Mouse (Mus musculus) bone marrow macrophage, adult 2 months (primary cell): ENCODE results near the gene Fam71f1. TPM values are rescaled to one million over a fixed set of nuclear protein-coding genes. Genes with fewer than 3 reads are reported as not detected.
"Not testable (repeated sequence)": the region's sequence is repeated elsewhere in the genome, so short reads cannot be mapped to it uniquely, and the experiment has no call there.

ENCODE experiments used
- H3K27ac ChIP-seq: 2 replicates; pipeline ENCODE4 v1.5.1; 2012; ENCODE audit warnings: low read depth, low read length; ENCODE audit not compliant: insufficient read depth
- H3K4me1 ChIP-seq: 2 replicates; pipeline ENCODE4 v1.6.1; 2012; ENCODE audit warnings: low read length; ENCODE audit not compliant: control insufficient read depth, insufficient read depth
- H3K4me3 ChIP-seq: 2 replicates; pipeline ENCODE4 v1.5.1; 2012; ENCODE audit warnings: mild to moderate bottlenecking, low read length, moderate library complexity; ENCODE audit not compliant: insufficient read depth
- CTCF ChIP-seq: IDR thresholded peaks from 2 replicates; pipeline ENCODE4 v1.5.1; 2012; ENCODE audit warnings: low read depth, mild to moderate bottlenecking, low read length, moderate library complexity
- POLR2A ChIP-seq: IDR thresholded peaks from 2 replicates; pipeline ENCODE4 v1.6.1; 2012; ENCODE audit warnings: mild to moderate bottlenecking, low read depth, low read length, borderline replicate concordance
- polyA plus RNA-seq: library from polyadenylated mRNA; stranded (reverse); fragments of >200 nt; gene quantifications from 2 replicates; pipeline ENCODE4 v1.2.4, GENCODE M21; 2012; ENCODE audit not compliant: missing spikeins, insufficient read depth, insufficient read length

Fam71f1 gene
- polyA plus RNA-seq, 1 experiment: not detected

GRCm38 (mm10) chr6:29322735-29323134, 3.8 kb downstream of the Fam71f1 start:
- TF ChIP-seq POLR2A (no peak), CTCF (no peak)
- H3K27ac ChIP-seq: no peak overlapping the region
- peaks cover 19% of the 10 kb centered on the region for H3K4me1 ChIP-seq
- H3K4me3 ChIP-seq: no peak overlapping the region

GRCm38 (mm10) chr6:29326961-29327360, 8.0 kb downstream of the Fam71f1 start:
- TF ChIP-seq POLR2A (no peak), CTCF (no peak)
- Histone ChIP-seq H3K4me3 (no peak overlapping the region), H3K4me1 (peaks cover 20% of the 10 kb centered on the region), H3K27ac (no peak overlapping the region)

GRCm38 (mm10) chr6:29329514-29329913, 10.6 kb downstream of the Fam71f1 start:
- TF ChIP-seq CTCF (no peak), POLR2A (no peak)
- no peak overlapping the region for H3K4me3 ChIP-seq
- H3K4me1 ChIP-seq: peaks cover 8% of the 10 kb centered on the region
- no peak overlapping the region for H3K27ac ChIP-seq

GRCm38 (mm10) chr6:29346512-29346911, 27.6 kb downstream of the Fam71f1 start:
- H3K4me1 ChIP-seq, H3K4me3 ChIP-seq, H3K27ac ChIP-seq: not testable (repeated sequence)

- TF ChIP-seq CTCF (no peak), POLR2A (no peak)
- Histone ChIP-seq H3K4me1 (peaks cover 7% of the 10 kb centered on the region), H3K27ac (0 out of 2 replicates have a peak overlapping the region, but pooled peaks have one; percentile 6), H3K4me3 (peak overlapping the region; percentile 82)
Measured at GRCm38 (mm10) chr6:29347189-29347588, 28.2 kb downstream of the Fam71f1 start.

- H3K4me1 ChIP-seq: peaks cover 10% of the 10 kb centered on the region
- peak within 1 kb of the TSS; percentile 82 for H3K4me3 ChIP-seq
- peak within 1 kb of the TSS; percentile 17; the same call in 1 of the 2 replicates for H3K27ac ChIP-seq
- TF ChIP-seq POLR2A: peak; percentile 79
- TF ChIP-seq CTCF: no peak
Measured at GRCm38 (mm10) chr6:29347665-29348370, 28.9 kb downstream of the Fam71f1 start, which contains the start of gene Calu. Calu (plus strand) TSS chr6:29348069.

- Histone ChIP-seq H3K27ac (0 out of 2 replicates have a peak overlapping the region, but pooled peaks have one; percentile 5), H3K4me1 (peaks cover 13% of the 10 kb centered on the region), H3K4me3 (peak overlapping the region; percentile 82)
- no peak for TF ChIP-seq POLR2A
Measured at GRCm38 (mm10) chr6:29348371-29348724, 29.4 kb downstream of the Fam71f1 start.

GRCm38 (mm10) chr6:29351613-29352012, 32.7 kb downstream of the Fam71f1 start:
- TF ChIP-seq CTCF (no peak), POLR2A (no peak)
- no peak overlapping the region for H3K4me3 ChIP-seq
- H3K4me1 ChIP-seq: peaks cover 21% of the 10 kb centered on the region
- no peak overlapping the region for H3K27ac ChIP-seq

- no peak for TF ChIP-seq POLR2A
- no peak for TF ChIP-seq CTCF
- Histone ChIP-seq H3K4me1 (peaks cover 16% of the 10 kb centered on the region), H3K27ac (no peak overlapping the region), H3K4me3 (no peak overlapping the region)
Measured at GRCm38 (mm10) chr6:29352816-29353215, 33.9 kb downstream of the Fam71f1 start.

GRCm38 (mm10) chr6:29359386-29359785, 40.4 kb downstream of the Fam71f1 start:
- TF ChIP-seq CTCF (no peak), POLR2A (no peak)
- no peak overlapping the region for H3K27ac ChIP-seq
- peaks cover 10% of the 10 kb centered on the region for H3K4me1 ChIP-seq
- no peak overlapping the region for H3K4me3 ChIP-seq
